Mouse (Mus musculus): ENCODE results near the gene Pogz. TPM values are rescaled to one million over a fixed set of nuclear protein-coding genes. Genes with fewer than 3 reads are reported as not detected.
"Not testable (repeated sequence)": the region's sequence is repeated elsewhere in the genome, so short reads cannot be mapped to it uniquely, and the experiment has no call there.

Gene Pogz
- polyA plus RNA-seq, 1 experiment from 2014 or later = 21.1 TPM

- no peaks in the 10 kb centered on the region for H3K4me1 ChIP-seq (ENCODE audit: control insufficient read depth, insufficient read depth, low read length)
- H3K27me3 ChIP-seq (ENCODE audit: control insufficient read depth, insufficient read depth, low read depth, low read length) = no peaks in the 10 kb centered on the region
- no peak overlapping the region for H3K4me3 ChIP-seq (ENCODE audit: low read depth, low read length)
- no peak overlapping the region for H3K9ac ChIP-seq (ENCODE audit: low read depth, low read length)
- 88% methylated on average over 7 of the region's 7 CpGs for WGBS
- H3K9me3 ChIP-seq (replicated peaks; ENCODE audit: control insufficient read depth, low read length, poor library complexity, severe bottlenecking) = no peaks in the 10 kb centered on the region
- no peak overlapping the region for H3K27ac ChIP-seq (ENCODE audit: low read length)
- H3K4me2 ChIP-seq (ENCODE audit: low read length) = no peak overlapping the region
- H3K36me3 ChIP-seq (ENCODE audit: control insufficient read depth, insufficient read depth, low read length) = no peaks in the 10 kb centered on the region
- ATAC-seq = no peak
Observed at GRCm38 (mm10) chr3:94915903-94916741, 78.8 kb downstream of the Pogz start.

- no peaks in the 10 kb centered on the region for H3K4me1 ChIP-seq (ENCODE audit: control insufficient read depth, insufficient read depth, low read length)
- H3K9me3 ChIP-seq (replicated peaks; ENCODE audit: control insufficient read depth, low read length, poor library complexity, severe bottlenecking) = no peaks in the 10 kb centered on the region
- no peaks in the 10 kb centered on the region for H3K27me3 ChIP-seq (ENCODE audit: control insufficient read depth, insufficient read depth, low read depth, low read length)
- no peak overlapping the region for H3K9ac ChIP-seq (ENCODE audit: low read depth, low read length)
- H3K36me3 ChIP-seq (ENCODE audit: control insufficient read depth, insufficient read depth, low read length) = no peaks in the 10 kb centered on the region
- no peak overlapping the region for H3K4me3 ChIP-seq (ENCODE audit: low read depth, low read length)
- no peak overlapping the region for H3K4me2 ChIP-seq (ENCODE audit: low read length)
- ATAC-seq = no peak
- 34% methylated on average over 14 of the region's 14 CpGs for WGBS
- H3K27ac ChIP-seq (ENCODE audit: low read length) = no peak overlapping the region
Observed at GRCm38 (mm10) chr3:94917816-94918361, 80.5 kb downstream of the Pogz start.

GRCm38 (mm10) chr3:94918845-94919244 is 81.5 kb downstream of the Pogz start:
- Histone ChIP-seq H3K36me3 (ENCODE audit: control insufficient read depth, insufficient read depth, low read length) (no peaks in the 10 kb centered on the region), H3K4me3 (ENCODE audit: low read depth, low read length) (no peak overlapping the region), H3K9me3 (replicated peaks; ENCODE audit: control insufficient read depth, low read length, poor library complexity, severe bottlenecking) (no peaks in the 10 kb centered on the region), H3K4me1 (ENCODE audit: control insufficient read depth, insufficient read depth, low read length) (no peaks in the 10 kb centered on the region), H3K27ac (ENCODE audit: low read length) (no peak overlapping the region), H3K9ac (ENCODE audit: low read depth, low read length) (no peak overlapping the region), H3K27me3 (ENCODE audit: control insufficient read depth, insufficient read depth, low read depth, low read length) (no peaks in the 10 kb centered on the region), H3K4me2 (ENCODE audit: low read length) (no peak overlapping the region)
- ATAC-seq = no peak
- 86% methylated on average over 4 of the region's 4 CpGs for WGBS

- Histone ChIP-seq H3K4me3 (ENCODE audit: low read depth, low read length) (no peak overlapping the region), H3K9me3 (replicated peaks; ENCODE audit: control insufficient read depth, low read length, poor library complexity, severe bottlenecking) (no peaks in the 10 kb centered on the region), H3K36me3 (ENCODE audit: control insufficient read depth, insufficient read depth, low read length) (no peaks in the 10 kb centered on the region), H3K27me3 (ENCODE audit: control insufficient read depth, insufficient read depth, low read depth, low read length) (no peaks in the 10 kb centered on the region), H3K4me2 (ENCODE audit: low read length) (no peak overlapping the region), H3K9ac (ENCODE audit: low read depth, low read length) (no peak overlapping the region), H3K4me1 (ENCODE audit: control insufficient read depth, insufficient read depth, low read length) (no peaks in the 10 kb centered on the region), H3K27ac (ENCODE audit: low read length) (no peak overlapping the region)
- no peak for ATAC-seq
- WGBS = 35% methylated on average over 3 of the region's 3 CpGs
Observed at GRCm38 (mm10) chr3:94921104-94921503, 83.7 kb downstream of the Pogz start.

- no peak for ATAC-seq
- 47% methylated on average over 3 of the region's 3 CpGs for WGBS
- H3K4me1 ChIP-seq (ENCODE audit: control insufficient read depth, insufficient read depth, low read length) = no peaks in the 10 kb centered on the region
- no peaks in the 10 kb centered on the region for H3K27me3 ChIP-seq (ENCODE audit: control insufficient read depth, insufficient read depth, low read depth, low read length)
- H3K36me3 ChIP-seq (ENCODE audit: control insufficient read depth, insufficient read depth, low read length) = no peaks in the 10 kb centered on the region
- no peak overlapping the region for H3K4me3 ChIP-seq (ENCODE audit: low read depth, low read length)
- no peak overlapping the region for H3K9ac ChIP-seq (ENCODE audit: low read depth, low read length)
- H3K27ac ChIP-seq (ENCODE audit: low read length) = no peak overlapping the region
- H3K9me3 ChIP-seq (replicated peaks; ENCODE audit: control insufficient read depth, low read length, poor library complexity, severe bottlenecking) = no peaks in the 10 kb centered on the region
- H3K4me2 ChIP-seq (ENCODE audit: low read length) = no peak overlapping the region
Observed at GRCm38 (mm10) chr3:94922333-94922732, 85.0 kb downstream of the Pogz start.

- 81% methylated on average over 8 of the region's 8 CpGs for WGBS
- no peaks in the 10 kb centered on the region for H3K27me3 ChIP-seq (ENCODE audit: control insufficient read depth, insufficient read depth, low read depth, low read length)
- no peak overlapping the region for H3K27ac ChIP-seq (ENCODE audit: low read length)
- no peaks in the 10 kb centered on the region for H3K9me3 ChIP-seq (replicated peaks; ENCODE audit: control insufficient read depth, low read length, poor library complexity, severe bottlenecking)
- ATAC-seq = no peak
- no peak overlapping the region for H3K4me3 ChIP-seq (ENCODE audit: low read depth, low read length)
- H3K9ac ChIP-seq (ENCODE audit: low read depth, low read length) = no peak overlapping the region
- H3K4me2 ChIP-seq (ENCODE audit: low read length) = no peak overlapping the region
- no peaks in the 10 kb centered on the region for H3K4me1 ChIP-seq (ENCODE audit: control insufficient read depth, insufficient read depth, low read length)
- no peaks in the 10 kb centered on the region for H3K36me3 ChIP-seq (ENCODE audit: control insufficient read depth, insufficient read depth, low read length)
Observed at GRCm38 (mm10) chr3:94924688-94925087, 87.3 kb downstream of the Pogz start.

- not testable (repeated sequence) for ATAC-seq; H3K27ac ChIP-seq (ENCODE audit: low read length); H3K9me3 ChIP-seq (replicated peaks; ENCODE audit: control insufficient read depth, low read length, poor library complexity, severe bottlenecking); H3K4me2 ChIP-seq (ENCODE audit: low read length); H3K4me1 ChIP-seq (ENCODE audit: control insufficient read depth, insufficient read depth, low read length); H3K27me3 ChIP-seq (ENCODE audit: control insufficient read depth, insufficient read depth, low read depth, low read length); H3K36me3 ChIP-seq (ENCODE audit: control insufficient read depth, insufficient read depth, low read length); H3K9ac ChIP-seq (ENCODE audit: low read depth, low read length); H3K4me3 ChIP-seq (ENCODE audit: low read depth, low read length)
- 45% methylated on average over 4 of the region's 4 CpGs for WGBS
Observed at GRCm38 (mm10) chr3:94926301-94926736, 89.0 kb downstream of the Pogz start.

GRCm38 (mm10) chr3:94928979-94929378 is 91.6 kb downstream of the Pogz start:
- H3K4me2 ChIP-seq (ENCODE audit: low read length); H3K27me3 ChIP-seq (ENCODE audit: control insufficient read depth, insufficient read depth, low read depth, low read length); H3K9ac ChIP-seq (ENCODE audit: low read depth, low read length); H3K27ac ChIP-seq (ENCODE audit: low read length); ATAC-seq; H3K4me1 ChIP-seq (ENCODE audit: control insufficient read depth, insufficient read depth, low read length); H3K9me3 ChIP-seq (replicated peaks; ENCODE audit: control insufficient read depth, low read length, poor library complexity, severe bottlenecking); H3K36me3 ChIP-seq (ENCODE audit: control insufficient read depth, insufficient read depth, low read length); H3K4me3 ChIP-seq (ENCODE audit: low read depth, low read length): not testable (repeated sequence)
- WGBS = 81% methylated on average over 3 of the region's 4 CpGs

GRCm38 (mm10) chr3:94930386-94931266 is 93.3 kb downstream of the Pogz start:
- H3K4me1 ChIP-seq (ENCODE audit: control insufficient read depth, insufficient read depth, low read length); ATAC-seq; H3K9me3 ChIP-seq (replicated peaks; ENCODE audit: control insufficient read depth, low read length, poor library complexity, severe bottlenecking); H3K27ac ChIP-seq (ENCODE audit: low read length); H3K4me2 ChIP-seq (ENCODE audit: low read length); H3K4me3 ChIP-seq (ENCODE audit: low read depth, low read length); H3K27me3 ChIP-seq (ENCODE audit: control insufficient read depth, insufficient read depth, low read depth, low read length); H3K9ac ChIP-seq (ENCODE audit: low read depth, low read length); H3K36me3 ChIP-seq (ENCODE audit: control insufficient read depth, insufficient read depth, low read length): not testable (repeated sequence)
- WGBS = 38% methylated on average over 7 of the region's 7 CpGs
